Mouse (Mus musculus) limb, embryonic 14.5 days (tissue): ENCODE data around the gene Cys1. TPM values are rescaled to one million over a fixed set of nuclear protein-coding genes. Genes with fewer than 3 reads are reported as not detected.
A peak's percentile ranks its signal among the peaks of the same experiment; 100 is the strongest.

Experiments used
- ATAC-seq: fragments of 200-750 bp; cut with Nextera tagmentation; 2 replicates; pipeline ENCODE4 v1.8.0; 2017; ENCODE audit warnings: low read depth, moderate number of reproducible peaks, moderate TSS enrichment; ENCODE audit not compliant: low FRiP score
- DNase-seq: peaks from one replicate; pipeline ENCODE4 v3.0.0-alpha.2; 2015; ENCODE audit warnings: low spot score
- H3K27ac ChIP-seq: fragments of 300-500 bp; sonication (generic); replicated peaks from 2 replicates; pipeline ENCODE4 v1.5.1; 2014; ENCODE audit warnings: low read depth, mild to moderate bottlenecking, low read length, moderate library complexity, mixed read lengths
- H3K27me3 ChIP-seq: fragments of 300-500 bp; sonication (generic); 2 replicates; pipeline ENCODE4 v1.6.1; 2014; ENCODE audit warnings: low read length, mixed read lengths; ENCODE audit not compliant: control insufficient read depth, insufficient read depth
- H3K36me3 ChIP-seq: fragments of 300-500 bp; sonication (generic); 2 replicates; pipeline ENCODE4 v1.6.1; 2014; ENCODE audit warnings: mild to moderate bottlenecking, low read length, moderate library complexity, mixed read lengths; ENCODE audit not compliant: control insufficient read depth, insufficient read depth
- H3K4me1 ChIP-seq: fragments of 300-500 bp; sonication (generic); 2 replicates; pipeline ENCODE4 v1.6.1; 2014; ENCODE audit warnings: antibody characterized with exemption, low read length, mixed read lengths; ENCODE audit not compliant: control insufficient read depth, insufficient read depth
- H3K4me2 ChIP-seq: fragments of 300-500 bp; sonication (generic); replicated peaks from 2 replicates; pipeline ENCODE4 v1.6.1; 2014; ENCODE audit warnings: low read depth, mild to moderate bottlenecking, low read length, moderate library complexity; ENCODE audit not compliant: severe bottlenecking
- H3K4me3 ChIP-seq: fragments of 300-500 bp; sonication (generic); replicated peaks from 2 replicates; pipeline ENCODE4 v1.5.1; 2014; ENCODE audit warnings: low read length
- H3K9ac ChIP-seq: fragments of 300-500 bp; sonication (generic); 2 replicates; pipeline ENCODE4 v1.6.1; 2014; ENCODE audit warnings: mild to moderate bottlenecking, low read depth, low read length, moderate library complexity; ENCODE audit not compliant: severe bottlenecking
- H3K9me3 ChIP-seq: fragments of 300-500 bp; sonication (generic); 2 replicates; pipeline ENCODE4 v1.6.1; 2016; ENCODE audit warnings: low read length; ENCODE audit not compliant: control insufficient read depth
- POLR2A ChIP-seq: fragments of 200-500 bp; IDR thresholded peaks from 2 replicates; pipeline ENCODE4 v1.8.0; 2012; ENCODE audit warnings: inconsistent platforms, mild to moderate bottlenecking, moderate library complexity, borderline replicate concordance; ENCODE audit not compliant: insufficient read depth, insufficient read length; ENCODE audit errors: extremely low read depth
- WGBS: fragments of 180-500 bp; shearing (Covaris S2); extraction: QIAGEN DNeasy Blood & Tissue Kit; methylation state at CpG from one replicate; pipeline ENCODE4 v1.1.7; 2014; 5-methylcytosine and 5-hydroxymethylcytosine counted together
- polyA plus RNA-seq, 2 experiments: library from polyadenylated mRNA; depleted of rRNA in 1 of 2; stranded (reverse) in 1 of 2; unstranded in 1 of 2; fragments of >200 nt; fragmentation: Nextera tagmentation in 1 of 2; extraction: Ambion mirVana in 1 of 2; gene quantifications; 2 replicates each; pipeline versions ENCODE4 v1.2.1 to v1.2.3; 2012 to 2014

The Cys1 gene
- polyA plus RNA-seq, 2 experiments: 8.9 to 11.3 TPM

- WGBS: 77% methylated on average over 6 of the region's 6 CpGs
- no peak overlapping the region for H3K4me3 ChIP-seq
- H3K4me1 ChIP-seq: peaks cover 9% of the 10 kb centered on the region
- H3K9me3 ChIP-seq: no peaks in the 10 kb centered on the region
- peaks cover 13% of the 10 kb centered on the region for H3K27me3 ChIP-seq
- ATAC-seq (no peak), DNase-seq (no peak)
- no peak for TF ChIP-seq POLR2A
- no peak overlapping the region for H3K4me2 ChIP-seq
- no peak overlapping the region for H3K27ac ChIP-seq
- H3K36me3 ChIP-seq: no peaks in the 10 kb centered on the region
- H3K9ac ChIP-seq: no peak overlapping the region
These were observed 4.6 kb upstream of the Cys1 start for GRCm38 (mm10) chr12:24686038-24686695.

GRCm38 (mm10) chr12:24683461-24683860 lies 1.8 kb upstream of the Cys1 start:
- no peak for DNase-seq
- H3K27ac ChIP-seq: peak overlapping the region; percentile 68; the same call in 1 of the 2 replicates
- 69% methylated on average over 7 of the region's 7 CpGs for WGBS
- ATAC-seq: no peak
- no peak overlapping the region for H3K4me3 ChIP-seq
- no peaks in the 10 kb centered on the region for H3K9me3 ChIP-seq
- peaks cover 14% of the 10 kb centered on the region for H3K27me3 ChIP-seq
- no peaks in the 10 kb centered on the region for H3K36me3 ChIP-seq
- H3K4me1 ChIP-seq: peaks cover 17% of the 10 kb centered on the region
- no peak overlapping the region for H3K9ac ChIP-seq
- TF ChIP-seq POLR2A: no peak
- H3K4me2 ChIP-seq: no peak overlapping the region

GRCm38 (mm10) chr12:24682563-24682962 lies 950 bp upstream of the Cys1 start:
- peaks cover 14% of the 10 kb centered on the region for H3K27me3 ChIP-seq
- peak; percentile 53 for DNase-seq

GRCm38 (mm10) chr12:24680492-24681285 lies 924 bp downstream of the Cys1 start:
- peak; percentile 55 for ATAC-seq
- DNase-seq: no peak
- peaks cover 17% of the 10 kb centered on the region for H3K4me1 ChIP-seq
- H3K36me3 ChIP-seq: no peaks in the 10 kb centered on the region
- peaks cover 14% of the 10 kb centered on the region for H3K27me3 ChIP-seq
- under 1% methylated on average over 49 of the region's 61 CpGs for WGBS
- H3K4me2 ChIP-seq: peak overlapping the region; percentile 94
- peak overlapping the region; percentile 52; the same call in 1 of the 2 replicates for H3K27ac ChIP-seq
- TF ChIP-seq POLR2A: no peak
- peak overlapping the region; percentile 60 for H3K4me3 ChIP-seq
- H3K9ac ChIP-seq: peak overlapping the region; percentile 80
- no peaks in the 10 kb centered on the region for H3K9me3 ChIP-seq

More at GRCm38 (mm10) chr12:24682563-24682962, 950 bp upstream of the Cys1 start:
- WGBS: 38% methylated on average over 8 of the region's 8 CpGs
- Histone ChIP-seq H3K9me3 (no peaks in the 10 kb centered on the region), H3K27ac (peak overlapping the region; percentile 68), H3K36me3 (no peaks in the 10 kb centered on the region), H3K4me2 (peak overlapping the region; percentile 94; the same call in 1 of the 2 replicates), H3K9ac (no peak overlapping the region), H3K4me1 (peaks cover 17% of the 10 kb centered on the region), H3K4me3 (no peak overlapping the region)
- no peak for TF ChIP-seq POLR2A
- peak; percentile 50 for ATAC-seq

- Histone ChIP-seq H3K9me3 (no peaks in the 10 kb centered on the region), H3K4me1 (peaks cover 17% of the 10 kb centered on the region), H3K27ac (peak overlapping the region; percentile 52; the same call in 1 of the 2 replicates), H3K4me2 (peak overlapping the region; percentile 94), H3K36me3 (no peaks in the 10 kb centered on the region), H3K27me3 (peaks cover 14% of the 10 kb centered on the region), H3K9ac (peak overlapping the region; percentile 80), H3K4me3 (peak overlapping the region; percentile 60)
- DNase-seq (no peak), ATAC-seq (no peak)
- 8% methylated on average over 9 of the region's 9 CpGs for WGBS
- no peak for TF ChIP-seq POLR2A
These were observed 1.5 kb downstream of the Cys1 start for GRCm38 (mm10) chr12:24680096-24680491.
